Mouse (Mus musculus) natural killer cell, adult 2 months (primary cell): ENCODE results near the gene Uba52.
A peak's percentile ranks its signal among the peaks of the same experiment; 100 is the strongest.

Source experiments
- DNase-seq, 2 experiments: peaks; one replicate each; pipeline ENCODE4 v3.0.0; 2022; ENCODE audit warnings: low spot score in 2 of 2

Uba52 gene

GRCm38 (mm10) chr8:70504291-70504716 lies 6.3 kb downstream of the Uba52 start:
- DNase-seq: no peak

DNA sequence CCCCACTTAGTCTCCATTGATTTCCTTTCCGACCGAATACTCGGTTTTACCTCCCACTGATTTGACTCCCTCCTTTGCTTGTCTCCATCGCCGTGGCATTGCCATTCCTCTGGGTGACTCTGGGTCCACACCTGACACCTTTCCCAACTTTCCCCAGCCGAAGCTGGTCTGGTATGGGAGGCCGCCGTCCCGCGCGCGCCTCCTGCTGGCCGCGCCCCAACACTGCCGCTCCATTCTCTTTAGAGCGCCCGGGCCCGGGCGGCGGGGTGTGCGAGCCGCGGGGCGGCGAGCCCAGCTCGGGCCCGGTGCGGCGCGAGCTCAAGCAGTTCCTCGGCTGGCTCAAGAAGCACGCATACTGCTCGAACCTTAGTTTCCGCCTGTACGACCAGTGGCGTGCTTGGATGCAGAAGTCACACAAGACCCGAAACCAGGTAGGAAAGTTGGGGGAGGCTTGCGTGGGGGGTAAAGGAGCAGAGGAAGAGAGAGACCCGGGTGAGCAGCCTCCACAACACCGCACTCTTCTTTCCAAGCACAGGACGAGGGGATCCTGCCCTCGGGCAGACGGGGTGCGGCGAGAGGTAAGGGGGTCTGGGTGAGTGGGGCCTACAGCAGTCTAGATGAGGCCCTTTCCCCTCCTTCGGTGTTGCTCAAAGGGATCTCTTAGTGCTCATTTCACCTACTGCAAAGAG lies 7.4 kb downstream of the Uba52 start:
- peak in 1 of 2 experiments; percentile 58 for DNase-seq

- no peak for DNase-seq
Measured at GRCm38 (mm10) chr8:70502540-70502939, 8.1 kb downstream of the Uba52 start.

- DNase-seq: no peak
Measured at GRCm38 (mm10) chr8:70501820-70502529, 8.6 kb downstream of the Uba52 start.

DNA sequence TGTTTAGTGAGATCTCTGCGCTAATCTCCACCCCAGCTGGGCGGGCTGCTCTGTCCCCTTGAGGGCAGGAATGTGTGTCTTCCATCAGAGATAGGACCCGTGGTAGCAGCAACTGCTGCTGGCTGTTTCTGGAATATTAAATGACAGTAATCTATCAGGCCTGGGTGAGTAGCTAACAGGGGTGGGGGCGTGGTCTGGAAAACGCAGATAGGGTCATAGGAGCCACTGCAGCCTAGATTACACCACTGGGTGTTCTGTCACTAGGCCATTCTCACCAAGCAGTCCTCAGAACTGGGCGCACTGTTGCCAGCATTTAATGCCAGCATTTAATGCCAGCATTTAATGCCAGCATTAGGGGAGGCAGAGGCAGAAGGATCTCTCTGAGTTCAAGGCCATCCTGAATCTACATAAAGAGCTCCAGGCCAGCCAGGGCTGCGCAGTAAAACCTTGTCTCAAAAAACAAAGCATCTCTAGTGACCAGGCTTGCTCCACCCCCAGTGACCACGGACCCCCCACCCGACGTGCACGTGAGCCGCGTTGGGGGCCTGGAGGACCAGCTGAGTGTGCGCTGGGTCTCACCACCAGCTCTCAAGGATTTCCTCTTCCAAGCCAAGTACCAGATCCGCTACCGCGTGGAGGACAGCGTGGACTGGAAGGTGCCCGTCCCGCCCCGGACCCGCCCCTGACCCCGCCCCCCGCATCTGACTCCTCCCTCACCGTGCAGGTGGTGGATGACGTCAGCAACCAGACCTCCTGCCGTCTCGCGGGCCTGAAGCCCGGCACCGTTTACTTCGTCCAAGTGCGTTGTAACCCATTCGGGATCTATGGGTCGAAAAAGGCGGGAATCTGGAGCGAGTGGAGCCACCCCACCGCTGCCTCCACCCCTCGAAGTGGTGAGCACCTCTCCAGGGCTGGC lies 10.0 kb downstream of the Uba52 start:
- DNase-seq: peak in 1 of 2 experiments; percentile 58

DNA sequence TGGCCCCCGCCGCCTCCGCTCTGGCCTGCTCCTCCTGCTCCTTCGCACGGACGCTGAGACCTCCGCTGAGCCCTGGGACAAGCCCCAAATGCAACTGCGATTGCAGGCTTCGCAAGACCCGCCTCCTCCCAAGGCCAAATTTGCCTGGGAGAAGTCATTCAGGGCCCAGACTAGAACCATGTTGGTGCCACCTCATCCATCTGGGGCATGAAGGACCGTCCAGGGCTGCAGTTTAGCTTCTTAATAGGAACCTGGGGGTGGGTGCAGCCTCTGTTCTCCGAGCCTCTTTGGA lies 14.9 kb downstream of the Uba52 start:
- no peak for DNase-seq

DNA sequence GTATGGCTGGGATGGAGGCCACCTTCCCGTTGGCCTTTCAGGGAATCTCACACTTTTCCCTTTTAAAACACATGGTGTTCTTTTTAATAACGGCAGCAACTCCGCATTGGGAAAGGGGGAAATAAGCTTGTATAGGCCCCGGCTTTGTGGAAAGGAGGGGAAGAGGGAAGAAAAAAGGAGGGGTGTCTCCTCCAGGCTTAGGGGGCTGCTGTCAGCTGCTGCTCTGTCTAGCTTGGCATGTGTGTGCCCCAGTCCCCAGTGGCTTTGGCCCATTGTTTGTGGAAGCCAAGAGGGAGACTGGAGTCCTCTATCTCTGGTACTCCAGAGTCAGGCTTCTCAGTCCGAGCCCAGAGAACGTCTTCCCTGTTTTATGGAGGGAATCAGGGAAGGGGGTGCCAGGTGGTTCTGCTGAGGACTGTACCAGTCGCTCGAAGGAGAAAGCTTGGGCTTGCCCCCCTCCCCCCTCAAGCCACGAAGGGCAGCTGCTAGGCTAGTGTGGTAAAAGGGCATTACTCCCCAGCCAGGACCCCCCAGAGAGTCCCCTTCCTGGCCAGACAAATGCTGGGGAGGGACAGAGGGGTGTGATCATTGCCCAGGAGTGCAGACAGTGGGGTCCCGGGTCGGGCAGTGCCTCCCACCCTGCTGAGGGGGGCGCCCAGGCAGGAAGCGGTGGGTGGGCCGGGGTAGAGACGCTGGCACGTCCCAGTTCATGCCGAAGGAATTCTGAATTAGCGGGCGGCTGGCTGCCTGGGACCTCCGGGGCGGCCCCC lies 15.4 kb downstream of the Uba52 start:
- no peak for DNase-seq

GRCm38 (mm10) chr8:70494416-70494945 lies 16.1 kb downstream of the Uba52 start:
- DNase-seq: peak; percentile 45 to 47

GRCm38 (mm10) chr8:70493692-70494415 lies 16.7 kb downstream of the Uba52 start:
- DNase-seq: no peak

DNA sequence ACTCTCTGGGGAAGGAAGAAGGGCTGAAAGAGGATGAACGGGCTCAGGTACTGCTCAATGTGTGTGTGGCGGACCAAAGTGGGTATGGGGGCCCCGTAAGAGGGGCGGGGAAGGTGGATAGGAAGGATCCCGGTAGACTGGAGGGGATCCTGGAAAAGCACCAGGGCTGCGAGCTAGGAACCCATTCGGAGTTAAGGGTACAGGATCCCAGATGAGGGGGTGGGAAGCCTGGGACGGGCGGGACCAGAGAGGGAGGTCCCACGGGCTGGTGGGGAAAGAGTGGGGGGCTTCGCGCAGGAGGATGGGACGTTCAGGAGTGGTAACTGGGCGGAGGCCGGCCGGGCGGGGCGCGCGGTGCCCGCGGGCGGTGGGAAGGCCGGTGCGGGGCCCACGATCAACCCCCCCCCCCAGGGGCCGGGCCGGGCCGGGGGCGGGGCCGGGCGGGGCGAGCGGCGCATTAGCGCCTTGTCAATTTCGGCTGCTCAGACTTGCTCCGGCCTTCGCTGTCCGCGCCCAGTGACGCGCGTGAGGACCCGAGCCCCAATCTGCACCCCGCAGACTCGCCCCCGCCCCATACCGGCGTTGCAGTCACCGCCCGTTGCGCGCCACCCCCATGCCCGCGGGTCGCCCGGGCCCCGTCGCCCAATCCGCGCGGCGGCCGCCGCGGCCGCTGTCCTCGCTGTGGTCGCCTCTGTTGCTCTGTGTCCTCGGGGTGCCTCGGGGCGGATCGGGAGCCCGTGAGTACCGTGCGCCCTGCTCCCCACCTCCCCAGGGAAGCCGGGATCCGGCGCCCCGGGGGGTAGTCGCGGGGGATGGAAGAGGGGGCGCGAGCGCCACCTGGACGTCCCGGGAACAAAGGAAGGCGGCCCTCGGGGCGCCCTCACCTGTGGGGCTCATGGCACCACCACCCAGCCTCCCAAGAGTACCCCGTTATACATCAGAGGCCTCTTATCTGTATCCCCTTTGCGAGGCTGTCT lies 17.6 kb downstream of the Uba52 start, which contains the start of gene Crlf1:
TSS of gene Crlf1 (plus strand) at position 495 of the 977 bp plus-strand sequence.
- DNase-seq: no peak

DNA sequence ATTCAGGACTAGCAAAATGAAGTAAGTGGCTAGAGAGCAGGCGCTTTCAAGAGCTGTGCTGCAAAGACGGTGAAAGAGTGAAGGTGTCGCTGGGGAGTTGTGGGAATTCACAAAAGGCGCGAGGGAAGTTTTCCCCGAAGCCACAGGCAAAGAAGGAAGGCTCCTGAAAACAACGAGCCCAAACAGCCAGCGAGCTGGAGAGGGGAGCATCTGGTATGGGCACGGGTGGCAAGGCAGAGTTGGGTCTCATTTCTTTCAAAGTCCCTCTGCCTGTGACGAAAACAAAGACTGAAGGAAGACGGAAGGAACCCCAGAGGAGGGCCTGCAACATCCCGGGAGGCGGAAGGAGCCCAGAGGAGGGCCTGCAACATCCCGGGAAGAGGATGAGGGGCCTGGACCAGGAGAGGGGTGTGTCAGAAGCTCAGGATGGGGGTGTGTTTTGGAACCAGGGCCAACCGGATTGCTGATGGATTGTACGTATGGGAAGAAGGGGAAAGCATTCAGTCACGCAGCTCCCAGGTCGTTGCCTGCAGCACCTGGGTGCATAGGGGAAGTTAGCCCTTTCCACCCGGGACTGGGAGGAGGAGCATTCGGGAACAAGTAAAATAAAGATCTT lies 19.6 kb downstream of the Uba52 start:
- no peak for DNase-seq

DNA sequence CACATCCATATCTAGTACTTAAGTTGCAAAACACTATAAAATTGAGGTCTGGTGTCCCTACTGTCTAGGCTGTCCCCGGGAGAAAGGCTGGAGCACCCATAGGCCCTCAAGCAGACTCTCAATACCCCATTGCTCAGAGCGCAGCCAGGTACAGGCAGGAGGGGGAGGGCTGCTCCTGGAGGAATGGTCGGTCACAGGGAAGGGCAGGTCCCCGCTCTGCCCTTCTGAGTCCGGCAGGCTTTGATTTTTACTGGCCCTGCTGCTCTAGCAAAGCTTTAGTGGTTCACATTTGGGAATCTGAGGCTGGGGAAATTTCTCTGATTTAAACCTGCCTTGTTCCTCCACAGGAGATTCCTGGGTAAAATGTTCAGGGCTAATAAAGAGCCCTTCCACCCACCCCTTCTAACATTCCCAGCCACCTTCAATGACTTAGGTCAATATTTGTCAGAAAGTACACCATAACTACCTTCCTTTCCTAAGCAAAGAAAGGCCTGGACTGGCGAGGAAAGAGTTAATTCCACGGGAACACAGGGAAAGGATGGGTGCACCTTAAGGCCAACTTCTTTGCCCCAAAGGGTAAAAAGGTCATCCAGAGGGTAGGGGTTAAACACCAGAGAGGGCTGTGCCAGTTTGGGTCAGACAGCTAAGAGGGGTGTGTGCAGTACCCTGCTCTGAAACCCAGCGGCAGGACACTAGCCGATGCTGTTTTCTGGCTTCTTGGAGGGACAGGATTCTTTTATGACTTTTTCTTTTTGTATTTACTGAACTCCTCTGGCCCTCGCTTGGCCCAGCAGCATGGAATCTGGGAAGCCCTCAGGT lies 20.3 kb downstream of the Uba52 start:
- DNase-seq: no peak

DNA sequence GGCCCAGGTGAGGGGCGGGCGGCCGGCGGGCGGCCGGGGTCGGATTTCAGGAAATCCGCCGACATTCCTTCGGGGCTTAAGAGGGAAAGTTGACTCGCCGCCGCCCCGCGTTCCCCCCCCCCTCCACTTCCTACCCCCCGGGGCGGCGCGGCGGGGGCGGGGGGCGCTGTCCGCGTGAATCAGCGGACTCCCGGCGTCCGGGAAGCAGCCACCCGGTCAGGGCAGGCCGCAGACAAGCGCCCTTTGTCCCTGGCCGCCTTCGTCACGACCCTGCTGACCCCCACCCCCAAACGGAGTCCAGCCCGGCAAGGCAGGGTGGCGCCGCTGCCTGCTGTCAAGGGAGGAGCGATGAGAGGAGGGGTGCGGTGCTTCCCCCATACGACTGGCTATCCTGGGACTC lies 21.0 kb downstream of the Uba52 start:
- DNase-seq: no peak

GRCm38 (mm10) chr8:70488931-70489470 lies 21.6 kb downstream of the Uba52 start:
- no peak for DNase-seq

DNA sequence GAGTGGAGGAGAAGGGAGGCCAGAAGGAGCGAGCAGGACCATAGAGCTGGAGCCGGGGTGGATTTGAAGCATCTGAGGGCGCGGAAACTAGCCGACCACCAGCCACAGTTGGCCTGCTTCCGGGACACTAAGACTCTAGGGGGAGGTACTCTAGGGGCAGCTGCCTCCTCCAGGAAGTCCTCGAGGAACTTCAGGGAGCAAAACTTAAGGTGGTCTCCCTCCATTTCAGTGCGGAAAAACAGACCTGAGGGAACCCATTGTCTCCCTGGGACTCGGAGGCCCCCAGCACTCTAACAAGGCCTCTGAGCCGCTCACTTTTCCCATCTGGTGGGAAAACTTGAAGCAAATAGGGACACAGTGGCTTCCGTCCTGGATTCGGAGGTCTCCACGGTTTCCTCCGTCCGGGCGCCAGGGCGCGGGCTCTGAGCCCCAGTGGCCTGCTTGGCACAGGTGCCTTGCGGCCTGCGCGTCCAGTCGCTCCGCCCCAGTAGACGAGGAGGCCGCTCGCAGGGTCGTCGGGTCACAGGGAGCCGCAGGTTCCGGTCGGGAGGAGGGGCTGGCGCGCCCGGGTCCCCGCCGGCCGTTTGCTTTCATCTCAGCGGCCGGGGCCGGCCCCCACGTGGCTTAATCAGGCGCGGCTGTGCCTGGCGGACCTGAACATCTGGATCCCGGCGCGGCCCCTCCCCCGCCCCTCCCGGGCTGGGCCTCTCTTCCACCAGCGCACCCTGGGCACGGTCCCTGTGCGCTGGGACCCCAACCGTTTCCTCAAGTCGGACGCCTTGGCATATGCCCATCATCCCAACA lies 22.4 kb downstream of the Uba52 start:
- DNase-seq: peak; percentile 33 to 43

DNA sequence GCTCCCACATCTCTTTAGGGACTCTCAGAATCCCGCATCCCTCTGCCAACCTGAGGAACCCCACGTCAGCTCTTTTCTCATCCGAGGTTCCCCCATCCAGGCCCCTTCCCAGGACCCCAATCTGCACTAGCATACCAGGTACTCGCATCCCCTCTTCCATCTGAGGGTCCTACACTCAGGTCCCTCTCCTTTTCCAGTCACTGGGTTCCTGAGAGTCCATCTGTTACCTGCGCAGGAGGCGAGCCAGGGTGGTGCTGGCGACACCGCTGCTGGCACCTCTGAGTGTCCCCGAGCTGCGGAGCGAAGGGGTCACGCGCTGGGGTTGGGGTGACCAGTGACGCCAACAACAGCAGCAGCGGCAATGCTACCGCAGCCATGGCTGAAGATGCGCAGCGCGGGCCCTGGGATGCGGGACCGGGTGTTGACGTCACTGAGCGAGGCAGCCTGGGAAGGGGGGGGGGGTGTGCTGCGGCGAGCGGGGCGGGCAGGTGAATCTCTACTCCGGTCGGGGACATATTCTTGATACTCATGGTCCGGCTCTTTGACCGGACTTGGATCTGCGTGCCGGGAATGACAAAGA lies 23.6 kb downstream of the Uba52 start, which contains the start of gene Tmem59l:
TSS of gene Tmem59l (minus strand) at position 418 of the 580 bp plus-strand sequence.
- no peak for DNase-seq
